Mouse (Mus musculus): ENCODE results near the gene Btbd1.

GRCm38 (mm10) chr7:81872493-81873013 is 43.3 kb upstream of the Btbd1 start:
- no peak for TF ChIP-seq GATA1 (IDR thresholded peaks at IDR 0.05; ENCODE audit: low read length)
- no peak for TF ChIP-seq TAL1 (IDR thresholded peaks at IDR 0.05; ENCODE audit: low read length)
